Mouse (Mus musculus): ENCODE results near the gene Trpc1. TPM values are rescaled to one million over a fixed set of nuclear protein-coding genes. Genes with fewer than 3 reads are reported as not detected.

Trpc1 gene
- polyA plus RNA-seq, 1 experiment from 2014 or later: 4.7 TPM

DNA sequence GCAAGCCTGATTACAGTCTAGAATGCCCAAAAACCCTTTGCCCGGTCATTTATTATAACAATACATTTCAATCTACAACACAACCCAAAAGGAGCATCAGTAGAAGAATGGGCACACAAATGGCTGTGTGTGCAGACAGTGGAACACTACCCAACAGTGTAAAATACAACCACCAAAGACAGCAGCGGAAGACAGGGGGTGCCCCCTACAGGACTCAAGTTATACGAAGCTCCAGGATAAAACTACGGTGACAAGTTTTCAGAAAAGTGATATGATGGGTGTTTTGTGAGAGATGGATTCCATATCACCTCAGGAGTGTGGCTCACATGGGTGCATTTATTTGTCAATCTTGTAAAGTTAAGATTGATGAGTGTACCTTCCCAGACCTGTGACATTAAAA lies 74.2 kb downstream of the Trpc1 start:
- ATAC-seq (no peak), DNase-seq (ENCODE audit: low spot score) (no peak)
- Histone ChIP-seq H3K4me3 (ENCODE audit: low read depth, low read length) (no peak overlapping the region), H3K4me1 (ENCODE audit: insufficient read depth, low read depth, low read length) (no peaks in the 10 kb centered on the region), H3K4me2 (replicated peaks; ENCODE audit: low read depth, low read length) (no peak overlapping the region), H3K9ac (replicated peaks; ENCODE audit: low read depth) (no peak overlapping the region), H3K9me3 (ENCODE audit: low read length) (no peaks in the 10 kb centered on the region), H3K27ac (ENCODE audit: low read length) (no peak overlapping the region), H3K36me3 (ENCODE audit: insufficient read depth, low read length) (no peaks in the 10 kb centered on the region), H3K27me3 (replicated peaks; ENCODE audit: insufficient read depth, low read length) (no peaks in the 10 kb centered on the region)
- 96% methylated on average over 4 of the region's 4 CpGs for WGBS
- TF ChIP-seq EP300 (IDR thresholded peaks at IDR 0.05) (no peak), CTCF (IDR thresholded peaks at IDR 0.05) (no peak)

GRCm38 (mm10) chr9:95675064-95675699 lies 75.0 kb downstream of the Trpc1 start:
- Histone ChIP-seq H3K27ac (ENCODE audit: low read length) (0 out of 2 replicates have a peak overlapping the region, but pooled peaks have one; percentile 2), H3K4me3 (ENCODE audit: low read depth, low read length) (no peak overlapping the region), H3K9ac (replicated peaks; ENCODE audit: low read depth) (no peak overlapping the region), H3K36me3 (ENCODE audit: insufficient read depth, low read length) (no peaks in the 10 kb centered on the region), H3K9me3 (ENCODE audit: low read length) (no peaks in the 10 kb centered on the region), H3K4me1 (ENCODE audit: insufficient read depth, low read depth, low read length) (no peaks in the 10 kb centered on the region), H3K27me3 (replicated peaks; ENCODE audit: insufficient read depth, low read length) (no peaks in the 10 kb centered on the region), H3K4me2 (replicated peaks; ENCODE audit: low read depth, low read length) (no peak overlapping the region)
- TF ChIP-seq EP300 (IDR thresholded peaks at IDR 0.05) (no peak), CTCF (IDR thresholded peaks at IDR 0.05) (peak; percentile 23)
- ATAC-seq (peak; percentile 41; the same call in 1 of the 2 replicates), DNase-seq (ENCODE audit: low spot score) (peak; percentile 41)
- WGBS: 50% methylated on average over 9 of the region's 9 CpGs

- no peak for ATAC-seq
Measured at GRCm38 (mm10) chr9:95672760-95673159, 77.4 kb downstream of the Trpc1 start.

DNA sequence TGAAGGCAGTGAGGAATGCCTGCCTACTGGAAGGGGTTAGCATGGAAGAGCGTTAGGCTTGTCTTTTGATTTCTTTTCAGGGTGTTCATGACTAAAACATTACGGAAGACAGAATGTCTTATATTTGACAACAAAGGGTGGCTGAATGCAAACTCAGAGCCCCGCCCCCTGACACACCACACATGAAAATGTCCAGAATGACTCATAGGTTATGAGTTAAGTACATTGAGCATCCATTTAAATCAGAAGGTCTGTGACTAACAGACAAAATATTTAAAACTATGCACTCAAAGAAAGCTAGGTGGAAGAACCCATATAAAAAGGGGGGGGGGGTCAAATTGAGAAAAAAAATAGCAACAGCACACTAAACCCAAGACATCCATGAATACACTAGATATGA lies 77.8 kb downstream of the Trpc1 start:
- Histone ChIP-seq H3K27me3 (replicated peaks; ENCODE audit: insufficient read depth, low read length) (no peaks in the 10 kb centered on the region), H3K9ac (replicated peaks; ENCODE audit: low read depth) (no peak overlapping the region), H3K9me3 (ENCODE audit: low read length) (no peaks in the 10 kb centered on the region), H3K27ac (ENCODE audit: low read length) (no peak overlapping the region), H3K36me3 (ENCODE audit: insufficient read depth, low read length) (no peaks in the 10 kb centered on the region), H3K4me3 (ENCODE audit: low read depth, low read length) (no peak overlapping the region), H3K4me1 (ENCODE audit: insufficient read depth, low read depth, low read length) (no peaks in the 10 kb centered on the region), H3K4me2 (replicated peaks; ENCODE audit: low read depth, low read length) (no peak overlapping the region)
- DNase-seq (ENCODE audit: low spot score): no peak
- no peak for ATAC-seq
- TF ChIP-seq CTCF (IDR thresholded peaks at IDR 0.05): no peak
- no peak for TF ChIP-seq EP300 (IDR thresholded peaks at IDR 0.05)
- 90% methylated on average over 3 of the region's 3 CpGs for WGBS

More at GRCm38 (mm10) chr9:95672760-95673159, 77.4 kb downstream of the Trpc1 start:
- Histone ChIP-seq H3K4me1 (ENCODE audit: insufficient read depth, low read depth, low read length) (no peaks in the 10 kb centered on the region), H3K27me3 (replicated peaks; ENCODE audit: insufficient read depth, low read length) (no peaks in the 10 kb centered on the region), H3K4me3 (ENCODE audit: low read depth, low read length) (no peak overlapping the region), H3K36me3 (ENCODE audit: insufficient read depth, low read length) (no peaks in the 10 kb centered on the region), H3K27ac (ENCODE audit: low read length) (no peak overlapping the region), H3K9me3 (ENCODE audit: low read length) (no peaks in the 10 kb centered on the region), H3K9ac (replicated peaks; ENCODE audit: low read depth) (no peak overlapping the region), H3K4me2 (replicated peaks; ENCODE audit: low read depth, low read length) (no peak overlapping the region)
- DNase-seq (ENCODE audit: low spot score): no peak
- WGBS: 83% methylated on average over 6 of the region's 6 CpGs
- TF ChIP-seq CTCF (IDR thresholded peaks at IDR 0.05): peak; percentile 45
- no peak for TF ChIP-seq EP300 (IDR thresholded peaks at IDR 0.05)

DNA sequence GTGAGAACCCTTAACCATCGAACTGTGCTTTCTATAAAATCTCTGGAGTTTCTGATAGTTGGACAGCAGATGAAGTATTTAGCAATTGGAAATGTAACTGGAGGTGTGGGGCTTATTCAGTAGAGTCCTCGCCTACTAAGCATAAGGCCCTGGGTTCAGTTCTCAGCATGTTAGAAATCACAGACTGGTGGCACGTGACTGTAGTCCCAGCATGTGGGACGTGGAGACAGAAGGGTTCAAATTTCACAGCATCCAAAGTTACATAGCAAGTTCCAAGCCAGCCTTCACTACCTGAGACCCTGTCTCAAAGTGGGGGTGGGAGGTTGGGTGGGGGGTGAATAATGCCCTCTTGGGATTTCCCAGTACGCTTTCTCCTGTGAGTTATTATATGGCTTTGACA lies 81.9 kb downstream of the Trpc1 start:
- no peak overlapping the region for H3K4me2 ChIP-seq (replicated peaks; ENCODE audit: low read depth, low read length)
- ATAC-seq (no peak), DNase-seq (ENCODE audit: low spot score) (no peak)
- H3K9ac ChIP-seq (replicated peaks; ENCODE audit: low read depth): no peak overlapping the region
- H3K36me3 ChIP-seq (ENCODE audit: insufficient read depth, low read length): no peaks in the 10 kb centered on the region
- 68% methylated on average over 5 of the region's 5 CpGs for WGBS
- H3K27ac ChIP-seq (ENCODE audit: low read length): no peak overlapping the region
- no peaks in the 10 kb centered on the region for H3K4me1 ChIP-seq (ENCODE audit: insufficient read depth, low read depth, low read length)
- H3K27me3 ChIP-seq (replicated peaks; ENCODE audit: insufficient read depth, low read length): no peaks in the 10 kb centered on the region
- no peaks in the 10 kb centered on the region for H3K9me3 ChIP-seq (ENCODE audit: low read length)
- no peak overlapping the region for H3K4me3 ChIP-seq (ENCODE audit: low read depth, low read length)
- TF ChIP-seq EP300 (IDR thresholded peaks at IDR 0.05) (no peak), CTCF (IDR thresholded peaks at IDR 0.05) (no peak)

DNA sequence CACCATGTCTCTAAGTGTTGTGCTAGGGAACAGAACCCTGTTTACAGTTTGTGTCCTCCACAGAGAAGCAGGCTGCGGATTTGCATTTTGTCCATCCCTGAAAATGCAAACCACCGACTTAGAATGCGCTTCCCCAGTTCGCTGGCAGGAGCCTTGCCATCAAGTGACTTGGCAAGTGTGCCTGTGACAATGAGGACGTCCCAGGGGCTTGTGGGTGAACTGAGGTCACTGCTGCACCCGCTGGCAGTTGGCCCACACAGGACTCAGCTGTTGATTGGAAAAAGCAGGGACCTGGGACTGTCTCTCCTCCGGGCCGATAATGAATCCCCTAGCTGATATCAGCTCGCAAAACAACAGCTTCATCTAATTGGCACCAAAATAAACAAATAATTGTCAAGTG lies 82.3 kb downstream of the Trpc1 start:
- Histone ChIP-seq H3K36me3 (ENCODE audit: insufficient read depth, low read length) (no peaks in the 10 kb centered on the region), H3K27me3 (replicated peaks; ENCODE audit: insufficient read depth, low read length) (no peaks in the 10 kb centered on the region), H3K4me3 (ENCODE audit: low read depth, low read length) (no peak overlapping the region), H3K4me2 (replicated peaks; ENCODE audit: low read depth, low read length) (no peak overlapping the region), H3K4me1 (ENCODE audit: insufficient read depth, low read depth, low read length) (no peaks in the 10 kb centered on the region), H3K9me3 (ENCODE audit: low read length) (no peaks in the 10 kb centered on the region), H3K9ac (replicated peaks; ENCODE audit: low read depth) (no peak overlapping the region), H3K27ac (ENCODE audit: low read length) (no peak overlapping the region)
- no peak for TF ChIP-seq CTCF (IDR thresholded peaks at IDR 0.05)
- no peak for TF ChIP-seq EP300 (IDR thresholded peaks at IDR 0.05)
- ATAC-seq (no peak), DNase-seq (ENCODE audit: low spot score) (no peak)
- WGBS: 32% methylated on average over 9 of the region's 9 CpGs
